Mouse (Mus musculus) cerebellum, postnatal 14 days (tissue): ENCODE measurements around the gene Hist1h4b.
A peak's percentile ranks its signal among the peaks of the same experiment; 100 is the strongest.

Experiments used
- DNase-seq, 2 experiments: peaks; one replicate each; pipeline ENCODE4 v3.0.0; 2021; ENCODE audit warnings: mixed read lengths in 2 of 2

Gene Hist1h4b

DNA sequence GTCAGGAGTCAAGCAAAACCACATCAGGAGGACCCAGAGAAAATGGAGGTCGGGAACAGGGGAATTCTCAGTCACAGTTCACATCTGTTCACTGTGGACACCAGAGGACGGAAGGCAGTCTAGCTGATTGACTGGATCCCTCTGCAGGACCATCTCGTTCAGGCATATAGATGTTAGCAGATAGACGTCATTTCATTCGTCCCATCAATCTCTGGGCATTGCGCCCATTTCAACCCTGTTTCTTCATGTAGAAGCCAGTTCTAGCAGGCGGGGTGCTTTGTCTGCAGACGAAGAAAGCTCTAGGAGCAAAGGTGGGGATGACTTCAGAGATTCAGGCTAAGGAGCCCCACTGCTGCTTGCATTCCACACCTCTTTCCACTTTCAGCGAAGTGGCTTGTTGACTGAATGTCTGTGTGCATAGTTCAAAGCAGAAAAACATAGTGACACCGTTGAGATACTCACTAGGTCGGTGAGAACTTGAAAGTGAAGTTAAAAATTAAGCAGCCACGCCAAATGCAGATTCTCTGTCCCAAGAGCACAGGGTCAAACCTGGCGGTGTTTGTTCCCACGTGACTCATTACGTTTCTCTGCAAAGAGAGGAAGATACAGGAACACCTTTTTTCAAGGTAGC lies 49.7 kb downstream of the Hist1h4b start, which contains the start of gene Slc17a2:
Gene Slc17a2 (plus strand): TSS at position 572 of the 631 bp plus-strand sequence.
- DNase-seq, result peak in 1 of 2 experiments; percentile 3
